8 mouse cellular contexts compared by ENCODE assay signal in the genomic region with DNA sequence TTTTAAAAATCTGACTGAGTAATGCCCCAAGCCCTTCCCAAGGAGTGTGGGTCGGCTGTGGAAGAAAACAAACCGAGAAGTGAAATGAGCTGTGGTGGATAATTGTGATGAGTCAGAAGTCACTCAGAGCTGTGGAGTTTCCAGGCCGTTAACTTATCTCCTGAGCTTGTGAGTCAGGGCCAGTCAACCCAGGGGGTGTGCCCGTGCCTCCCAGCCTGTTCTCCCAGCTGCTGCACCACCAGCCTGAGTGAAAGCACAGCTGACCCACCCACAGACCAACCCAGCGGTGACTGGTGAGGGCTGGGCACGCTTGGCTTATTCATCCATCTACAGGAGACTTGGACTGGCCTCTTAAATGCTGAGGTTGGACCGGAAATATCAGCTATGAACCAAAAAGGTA. TPM values are rescaled to one million over a fixed set of nuclear protein-coding genes. Genes with fewer than 3 reads are reported as not detected.
DNase-seq lines count a peak whose midpoint lies in the region; ATAC-seq and TF ChIP-seq lines count a peak whose summit lies in the region.
"Had no signal": no experiment of that assay in that cellular context is flagged by ENCODE, and none has a peak within 500 bp of the region (broad histone marks: within the 10 kb centered on the region; RNA-seq: fewer than 3 reads in every experiment).

No protein-coding gene starts in this region.

- H3K4me2 ChIP-seq in liver, embryonic 14.5 days (ENCODE audit: low read depth) = peak overlapping the region; percentile 27
- H3K4me2 ChIP-seq: embryonic facial prominence, embryonic 12.5 days had no signal

- no peaks in the 10 kb centered on the region for H3K36me3 ChIP-seq in liver, embryonic 14.5 days (replicated peaks; ENCODE audit: control insufficient read depth, insufficient read depth, low read depth)
- H3K36me3 ChIP-seq: embryonic facial prominence, embryonic 12.5 days had no signal

- TF ChIP-seq CTCF in liver, embryonic 14.5 days (IDR thresholded peaks at IDR 0.05; ENCODE audit: low read depth) = 0 out of 2 replicates have a peak, but pooled peaks have one; percentile 17

- peak overlapping the region; percentile 23 for H3K9ac ChIP-seq in liver, embryonic 14.5 days (replicated peaks)
- H3K9ac ChIP-seq: embryonic facial prominence, embryonic 12.5 days had no signal

- H3K27ac ChIP-seq in liver, embryonic 14.5 days = peak overlapping the region; percentile 65
- H3K27ac ChIP-seq: embryonic facial prominence, embryonic 12.5 days had no signal

- peak; percentile 62; the same call in 1 of the 2 replicates for TF ChIP-seq EP300 in liver, embryonic 14.5 days (IDR thresholded peaks at IDR 0.05; ENCODE audit: low read depth)

- no peaks in the 10 kb centered on the region for H3K27me3 ChIP-seq in liver, embryonic 14.5 days (ENCODE audit: control insufficient read depth, insufficient read depth, low read length)
- H3K27me3 ChIP-seq: embryonic facial prominence, embryonic 12.5 days had no signal

- no peak overlapping the region for H3K4me3 ChIP-seq in liver, embryonic 14.5 days (ENCODE audit: insufficient read depth in 1 of 2, low read depth in 2 of 2, low read length in 2 of 2)
- H3K4me3 ChIP-seq: embryonic facial prominence, embryonic 12.5 days had no signal

- peaks cover 19 to 21% of the 10 kb centered on the region in 2 experiments for H3K4me1 ChIP-seq in liver, embryonic 14.5 days (replicated peaks; ENCODE audit: control insufficient read depth in 2 of 2, insufficient read depth in 2 of 2, low read length in 1 of 2)

- H3K9me3 ChIP-seq in liver, embryonic 14.5 days (ENCODE audit: control insufficient read depth, low read length) = no peaks in the 10 kb centered on the region
- H3K9me3 ChIP-seq: embryonic facial prominence, embryonic 12.5 days had no signal

- DNase-seq in adrenal gland, adult (ENCODE audit: inconsistent age in 2 of 2, low spot score in 1 of 2) = peak; percentile 94
- DNase-seq in heart, postnatal 36 days = peak; percentile 13 to 16
- DNase-seq in liver, embryonic 14.5 days (ENCODE audit: low read depth in 3 of 3, low spot score in 3 of 3) = peak; percentile 69 to 86 (median 71)
- DNase-seq in retina, embryonic 14.5 days (ENCODE audit: low spot score) = no peak
- DNase-seq in layer of hippocampus, postnatal 10 days (ENCODE audit: low spot score in 2 of 2) = no peak
- DNase-seq in left cerebral cortex, adult 9 months (ENCODE audit: low spot score in 2 of 2) = no peak

- intact Hi-C loops in heart, postnatal 36 days (cut with DNase I) = no loop called here

- 18% methylated on average over 7 of the region's 7 CpGs for WGBS in liver, embryonic 14.5 days (ENCODE audit: insufficient replicate concordance)

- ATAC-seq in CD4-positive, CD25-positive, alpha-beta regulatory T cell, adult 4 months = peak; percentile 70
- ATAC-seq in liver, embryonic 14.5 days (ENCODE audit: insufficient read depth) = peak; percentile 100

RNA-seq across cellular contexts. Expression of gene Sema4b, which starts 19.9 kb away (rescaled TPM):
- 10 to 100 TPM; 19.2 to 26.0 TPM for polyA plus RNA-seq in CD4-positive, CD25-positive, alpha-beta regulatory T cell, adult 4 months (2017; shearing (Covaris generic))
- 10 to 100 TPM; 12.1 to 12.4 TPM for total RNA-seq in heart, postnatal 36 days (2021)
- polyA plus RNA-seq in liver, embryonic 14.5 days (2012; rRNA removed) = 6.1 and 6.4 TPM in 2 replicates
- 8.5 and 9.9 TPM in 2 replicates for polyA plus RNA-seq in liver, embryonic 14.5 days (2014; fragmentation: Nextera tagmentation; extraction: Ambion mirVana)
- total RNA-seq in layer of hippocampus, postnatal 10 days (2021) = 10 to 100 TPM; 30.4 to 30.7 TPM

RNA-seq across cellular contexts. Expression of gene Idh2, which starts 51.5 kb away (rescaled TPM):
- polyA plus RNA-seq in CD4-positive, CD25-positive, alpha-beta regulatory T cell, adult 4 months (2017; shearing (Covaris generic)) = 10 to 100 TPM; 22.4 to 23.9 TPM
- 1,000 to 10,000 TPM; 1,714 to 2,029 TPM for total RNA-seq in heart, postnatal 36 days (2021)
- 83.7 and 88.2 TPM in 2 replicates for polyA plus RNA-seq in liver, embryonic 14.5 days (2012; rRNA removed)
- polyA plus RNA-seq in liver, embryonic 14.5 days (2014; fragmentation: Nextera tagmentation; extraction: Ambion mirVana) = 128 and 132 TPM in 2 replicates
- total RNA-seq in layer of hippocampus, postnatal 10 days (2021) = 10 to 100 TPM; 60.9 to 67.7 TPM

Comparison
In these comparisons a context has a peak if more than half of its experiments do, and no peak if none do; other contexts are left out.
1. DNase-seq: peak in adrenal gland, adult (2 of 2), heart, postnatal 36 days (2 of 2) and liver, embryonic 14.5 days (3 of 3); none in retina, embryonic 14.5 days (single experiment), layer of hippocampus, postnatal 10 days (0 of 2) and left cerebral cortex, adult 9 months (0 of 2).
2. RNA of gene Idh2, which starts 51.5 kb away (total RNA-seq): 1,714 to 2,029 TPM in heart, postnatal 36 days; 60.9 to 67.7 TPM in layer of hippocampus, postnatal 10 days; every median in the first group is over 10 times any median in the second.